Mouse (Mus musculus) liver, adult 2 months (tissue): ENCODE measurements around the gene Rasal1.

Source experiments
- CTCF ChIP-seq: fragments of 200-500 bp; IDR thresholded peaks from 2 replicates; pipeline ENCODE4 v1.5.1; 2011; ENCODE audit warnings: low read depth, low read length, control low read depth
- POLR2A ChIP-seq: fragments of 200-500 bp; IDR thresholded peaks from 2 replicates; pipeline ENCODE4 v1.6.1; 2011; ENCODE audit warnings: low read length, control low read depth; ENCODE audit not compliant: insufficient read depth; ENCODE audit errors: extremely low read depth

- no peak for TF ChIP-seq POLR2A
- TF ChIP-seq CTCF = no peak
Measured at GRCm38 (mm10) chr5:120687484-120687851, 38.9 kb downstream of the Rasal1 start.
